Mouse (Mus musculus) embryo, embryonic 10 days (tissue): ENCODE results near the gene Nf2.

Source experiments
- DNase-seq: peaks from one replicate; pipeline ENCODE4 v3.0.0-alpha.2; 2015; ENCODE audit warnings: low spot score

Nf2 gene

GRCm38 (mm10) chr11:4849258-4849943, at the start of gene Nf2:
Nf2 (minus strand) TSS chr11:4849536.
- DNase-seq, result peak; percentile 99

GRCm38 (mm10) chr11:4894848-4895816, 45.8 kb upstream of the Nf2 start, which contains the start of gene Thoc5:
Thoc5 (plus strand) TSS chr11:4895320.
- DNase-seq, result peak; percentile 92

GRCm38 (mm10) chr11:4886987-4887386, 37.7 kb upstream of the Nf2 start:
- no peak for DNase-seq

GRCm38 (mm10) chr11:4885385-4885903, 36.1 kb upstream of the Nf2 start:
- DNase-seq, result peak; percentile 49

DNA sequence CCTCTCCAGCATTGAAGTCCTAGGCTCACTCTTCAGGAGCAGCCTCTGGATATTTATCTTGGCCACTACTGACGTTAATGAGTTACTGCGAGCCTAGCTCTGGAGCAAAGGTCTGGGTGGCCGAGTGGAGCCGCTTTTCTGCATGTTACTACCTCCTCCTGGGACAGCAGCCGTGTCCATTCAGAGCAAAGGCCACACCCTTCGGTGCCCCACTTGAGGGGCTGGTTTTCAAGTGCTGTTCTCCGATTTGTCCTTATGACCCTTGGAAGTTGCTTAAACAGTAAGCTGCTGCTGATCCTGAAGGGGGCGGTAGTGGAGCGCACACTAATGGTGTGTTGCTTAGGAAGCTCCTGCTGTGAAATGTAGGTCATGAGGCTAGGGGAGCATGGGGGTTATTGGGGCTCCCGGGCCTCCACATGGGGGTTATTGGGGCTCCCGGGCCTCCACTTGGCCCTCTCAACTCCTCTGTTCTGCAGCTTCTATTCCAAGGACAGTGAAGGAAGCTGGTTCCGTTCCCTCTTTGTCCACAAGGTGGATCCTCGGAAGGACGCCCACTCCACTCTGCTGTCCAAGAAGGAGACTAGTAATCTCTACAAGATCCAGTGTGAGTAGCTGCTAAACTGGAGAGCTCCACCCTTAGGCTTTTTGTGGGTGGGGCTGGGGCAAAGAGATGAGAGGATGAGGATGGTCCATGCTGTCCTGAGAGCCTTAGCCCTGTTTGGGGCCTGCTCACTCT, 33.7 kb upstream of the Nf2 start:
- peak; percentile 72 for DNase-seq

DNA sequence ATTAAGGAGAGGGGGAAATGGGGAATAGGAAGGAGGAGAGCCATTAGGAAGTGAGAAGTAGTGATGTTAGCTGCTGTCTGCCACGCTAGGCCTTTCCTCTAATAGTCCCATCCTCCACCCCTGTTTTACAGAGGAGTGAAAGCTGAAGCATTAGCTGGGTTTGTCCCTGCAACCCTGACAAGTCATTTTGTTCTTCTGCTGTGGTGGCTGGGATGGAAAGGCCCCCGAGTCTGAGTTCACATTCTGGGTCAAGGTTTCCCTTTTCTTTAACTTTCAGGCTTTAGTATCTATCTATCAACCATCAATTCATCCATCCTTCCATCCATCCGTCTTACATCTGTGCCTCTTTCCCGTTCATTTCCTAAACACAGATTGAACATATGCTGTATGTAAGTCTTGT, 31.8 kb upstream of the Nf2 start:
- DNase-seq, result no peak

GRCm38 (mm10) chr11:4874551-4874950, 25.2 kb upstream of the Nf2 start:
- DNase-seq, result peak; percentile 47

- DNase-seq, result peak; percentile 92
Observed at GRCm38 (mm10) chr11:4873755-4874475, 24.6 kb upstream of the Nf2 start, which contains the start of gene Nipsnap1. Nipsnap1 (plus strand) TSS chr11:4873951.

DNA sequence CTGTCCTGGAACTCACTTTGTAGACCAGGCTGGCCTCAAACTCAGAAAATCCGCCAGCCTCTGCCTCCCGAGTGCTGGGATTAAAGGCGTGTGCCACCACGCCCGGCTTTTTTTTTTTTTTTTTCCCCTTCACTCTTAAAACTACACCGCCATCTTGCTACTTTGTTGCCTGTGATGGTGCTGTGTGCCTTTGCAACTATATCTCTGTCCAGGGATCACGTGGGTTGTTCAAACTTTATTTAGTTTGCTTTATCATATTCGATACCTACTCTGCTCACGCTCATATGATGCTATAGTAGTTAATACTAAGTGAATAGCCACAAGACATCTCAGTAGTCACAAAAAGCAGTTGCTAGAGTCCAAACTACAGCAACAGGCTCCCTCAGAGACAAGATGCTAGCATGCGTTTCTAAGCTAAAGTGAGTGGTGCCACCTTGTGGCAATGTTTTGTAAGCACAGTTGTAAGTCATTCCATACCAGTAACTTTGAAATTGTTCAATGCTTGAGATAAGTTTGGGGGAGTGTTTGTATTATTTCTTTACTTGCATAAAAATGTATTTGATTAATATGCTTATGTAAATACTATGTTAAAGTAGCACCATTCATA, 16.4 kb upstream of the Nf2 start:
- DNase-seq, result peak; percentile 90

DNA sequence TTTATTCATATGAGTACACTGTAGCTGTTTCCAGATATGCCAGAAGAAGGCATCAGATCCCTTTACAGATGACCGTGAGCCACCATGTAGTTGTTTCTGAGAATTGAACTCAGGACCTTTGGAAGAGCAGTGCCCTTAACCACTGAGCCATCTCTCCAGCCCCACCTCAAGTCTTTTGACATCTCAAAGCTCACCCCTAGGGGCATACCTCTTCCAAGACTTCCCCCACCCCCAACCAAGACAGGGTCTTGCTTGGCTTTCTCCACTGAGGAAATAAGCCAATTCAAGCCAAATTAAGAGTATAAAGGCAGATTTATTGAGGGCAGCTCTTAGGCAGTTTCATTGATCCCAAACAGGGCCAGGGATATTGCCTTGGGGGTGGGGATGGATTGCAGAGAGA, 13.4 kb upstream of the Nf2 start:
- DNase-seq, result no peak

DNA sequence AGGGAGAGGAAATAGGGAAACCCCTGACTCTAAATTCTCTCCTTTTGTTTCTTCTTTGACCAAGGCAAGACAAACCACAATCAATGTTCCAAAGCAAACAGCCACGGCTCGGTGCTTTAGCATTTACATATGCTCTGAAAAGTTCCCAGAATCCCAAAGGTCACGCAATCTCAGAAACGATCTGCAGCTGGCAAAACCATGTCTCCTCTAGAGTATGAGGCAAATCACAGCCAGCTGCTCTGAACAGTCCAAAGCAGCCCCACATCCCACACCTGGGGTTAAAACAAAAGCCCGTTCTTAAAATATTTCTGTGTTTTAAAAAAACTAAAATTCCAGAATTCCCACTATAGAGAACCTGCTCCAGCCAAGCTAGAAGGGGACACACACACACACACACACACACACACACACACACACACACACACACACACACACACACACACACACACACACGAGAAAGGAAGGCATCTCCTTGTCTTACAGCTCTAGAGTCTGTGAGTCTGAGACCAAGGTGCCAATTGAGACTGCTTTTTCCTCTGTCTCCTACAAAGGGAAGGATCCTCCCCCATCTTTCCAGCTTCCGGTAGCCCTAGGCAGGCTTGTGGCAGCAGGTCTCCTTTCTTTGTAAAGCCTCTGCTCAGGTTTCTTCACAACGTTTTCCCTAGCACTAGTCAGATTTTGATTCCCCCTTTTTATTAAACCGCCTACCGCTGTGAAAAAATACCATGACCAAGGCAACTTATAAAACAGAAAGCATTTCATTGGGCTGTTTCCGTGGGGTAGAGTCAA, 12.7 kb upstream of the Nf2 start:
- peak; percentile 41 for DNase-seq

DNA sequence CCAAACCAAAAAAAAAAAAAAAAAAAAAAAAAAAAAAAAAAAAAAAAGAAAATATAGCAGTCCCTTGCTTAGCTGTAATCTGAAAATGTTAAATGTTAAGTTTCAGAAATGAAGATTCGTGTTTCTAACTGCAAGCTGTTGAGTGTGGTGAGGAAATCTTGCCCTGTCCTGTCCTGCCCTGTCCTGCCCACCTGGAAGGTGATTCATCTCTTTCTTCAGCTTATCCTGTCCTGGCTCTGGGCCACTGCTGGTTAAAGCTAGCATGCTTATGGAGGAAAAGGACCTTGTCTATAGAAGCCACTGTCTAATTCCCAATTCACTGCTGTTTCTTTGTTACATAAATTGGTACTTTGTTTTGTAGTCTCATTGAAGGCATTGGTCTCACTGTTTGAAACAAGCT, 11.7 kb upstream of the Nf2 start:
- no peak for DNase-seq

- no peak for DNase-seq
Observed at GRCm38 (mm10) chr11:4858416-4858815, 9.1 kb upstream of the Nf2 start.

GRCm38 (mm10) chr11:4854181-4854580, 4.8 kb upstream of the Nf2 start:
- no peak for DNase-seq

DNA sequence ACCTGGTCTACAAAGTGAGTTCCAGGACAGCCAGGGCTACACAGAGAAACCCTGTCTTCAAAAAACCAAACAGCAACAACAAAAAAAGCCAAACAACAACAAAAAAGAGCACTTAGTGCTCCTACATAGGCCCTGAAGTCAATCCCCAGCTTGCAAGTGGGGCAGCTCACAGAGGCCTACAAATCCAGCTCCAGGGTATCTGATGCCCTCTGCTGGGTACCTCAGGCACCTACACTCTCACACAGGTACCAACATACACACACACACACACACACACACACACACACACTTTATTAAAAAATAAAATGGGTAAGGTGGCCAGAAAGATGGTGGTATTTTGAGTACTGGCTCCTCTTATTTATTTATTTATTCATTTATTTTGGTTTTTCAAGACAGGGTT, 3.7 kb upstream of the Nf2 start:
- no peak for DNase-seq

- DNase-seq, result no peak
Observed at GRCm38 (mm10) chr11:4850404-4850803, 1.1 kb upstream of the Nf2 start.

DNA sequence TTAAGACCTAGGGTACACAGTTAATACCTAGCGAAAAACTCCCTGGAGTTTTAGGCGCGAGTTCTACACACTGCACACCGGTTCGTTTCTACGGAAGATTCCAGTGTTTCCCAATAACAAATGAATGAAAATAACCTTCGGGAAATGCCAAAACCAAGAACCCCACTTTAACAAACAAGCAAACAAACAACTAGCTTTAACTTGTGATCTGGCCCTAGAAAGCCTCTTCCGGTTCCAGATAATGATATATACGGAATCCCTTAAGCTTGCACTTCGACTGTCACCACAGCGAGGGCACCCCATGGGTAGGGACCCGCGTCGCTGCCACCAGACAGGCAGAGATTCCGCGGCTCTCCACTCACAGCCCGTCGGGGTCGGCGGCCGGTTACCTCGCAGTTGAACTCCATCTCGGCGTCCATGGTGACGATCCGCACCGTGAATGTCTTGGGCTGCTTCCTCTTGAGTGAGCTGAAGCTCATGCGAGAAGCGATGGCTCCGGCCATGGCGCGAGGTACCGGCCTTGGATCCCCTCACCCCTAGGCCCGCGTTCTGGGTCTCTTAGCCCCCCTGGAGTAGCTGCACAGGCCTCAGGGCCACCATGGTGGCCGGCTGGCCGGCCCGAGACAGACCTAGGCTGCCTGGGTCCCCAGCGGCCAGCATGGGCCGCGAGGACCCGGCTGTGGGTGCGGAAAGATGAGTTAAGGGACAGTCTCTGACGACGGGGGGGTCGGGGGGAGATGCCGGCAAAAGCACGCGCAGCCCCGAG, 670 bp downstream of the Nf2 start:
- peak; percentile 61 for DNase-seq

- no peak for DNase-seq
Observed at GRCm38 (mm10) chr11:4840942-4841526, 8.3 kb downstream of the Nf2 start.

DNA sequence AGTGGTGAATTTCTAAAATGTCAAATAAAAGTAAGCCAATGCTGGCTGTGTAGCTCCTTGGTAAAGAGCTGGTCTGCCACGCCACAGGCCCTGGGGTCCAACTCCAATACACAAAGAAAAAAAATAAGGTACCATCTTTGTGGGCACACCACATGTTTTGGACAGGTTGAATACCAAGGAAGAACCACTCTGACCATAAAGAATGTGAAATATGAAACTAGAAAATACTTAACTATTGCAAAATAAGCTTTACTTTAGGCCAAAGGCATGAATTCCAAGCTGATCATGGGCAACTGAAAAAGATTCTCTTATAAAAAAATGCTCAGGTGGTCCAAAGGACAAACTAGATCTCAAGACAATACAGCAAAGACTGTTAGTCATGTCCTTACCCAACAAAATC, 11.1 kb downstream of the Nf2 start:
- no peak for DNase-seq
